Mouse (Mus musculus): Measurements from ENCODE around the gene Fam222a. TPM values are rescaled to one million over a fixed set of nuclear protein-coding genes. Genes with fewer than 3 reads are reported as not detected.

Fam222a gene
- total and polyA plus RNA-seq, 2 experiments from 2014 or later: 1.3 to 5.0 TPM

- no peak overlapping the region for H3K4me3 ChIP-seq (ENCODE audit: low read depth, low read length)
- no peaks in the 10 kb centered on the region for H3K27me3 ChIP-seq (ENCODE audit: control insufficient read depth, insufficient read depth, low read length)
- TF ChIP-seq CTCF (IDR thresholded peaks at IDR 0.05; ENCODE audit: low read depth): no peak
- no peak for TF ChIP-seq EP300 (IDR thresholded peaks at IDR 0.05; ENCODE audit: low read depth)
- H3K9me3 ChIP-seq (replicated peaks; ENCODE audit: control insufficient read depth, low read length): no peaks in the 10 kb centered on the region
- H3K4me1 ChIP-seq (ENCODE audit: control insufficient read depth, insufficient read depth): peaks cover 14% of the 10 kb centered on the region
- H3K27ac ChIP-seq (ENCODE audit: low read depth): no peak overlapping the region
- no peak overlapping the region for H3K4me2 ChIP-seq (ENCODE audit: low read depth, low read length)
- ATAC-seq (ENCODE audit: insufficient read depth, low read depth) (no peak), DNase-seq (ENCODE audit: low spot score) (no peak)
- no peaks in the 10 kb centered on the region for H3K36me3 ChIP-seq (replicated peaks; ENCODE audit: control insufficient read depth, insufficient read depth, low read length)
- 87% methylated on average over 4 of the region's 4 CpGs for WGBS
- no peak overlapping the region for H3K9ac ChIP-seq (replicated peaks; ENCODE audit: low read depth, low read length)
Observed at GRCm38 (mm10) chr5:114544205-114544604, 23.6 kb upstream of the Fam222a start.

GRCm38 (mm10) chr5:114545076-114545475 lies 22.7 kb upstream of the Fam222a start:
- DNase-seq (ENCODE audit: low spot score): no peak
- 78% methylated on average over 9 of the region's 9 CpGs for WGBS
- Histone ChIP-seq H3K4me1 (ENCODE audit: control insufficient read depth, insufficient read depth) (peaks cover 14% of the 10 kb centered on the region; the same call in 1 of the 2 replicates), H3K4me3 (ENCODE audit: low read depth, low read length) (no peak overlapping the region), H3K27ac (ENCODE audit: low read depth) (no peak overlapping the region), H3K9ac (replicated peaks; ENCODE audit: low read depth, low read length) (no peak overlapping the region), H3K9me3 (replicated peaks; ENCODE audit: control insufficient read depth, low read length) (no peaks in the 10 kb centered on the region), H3K36me3 (replicated peaks; ENCODE audit: control insufficient read depth, insufficient read depth, low read length) (no peaks in the 10 kb centered on the region), H3K27me3 (ENCODE audit: control insufficient read depth, insufficient read depth, low read length) (no peaks in the 10 kb centered on the region), H3K4me2 (ENCODE audit: low read depth, low read length) (no peak overlapping the region)
- no peak for ATAC-seq (ENCODE audit: insufficient read depth, low read depth)
- TF ChIP-seq EP300 (IDR thresholded peaks at IDR 0.05; ENCODE audit: low read depth) (no peak), CTCF (IDR thresholded peaks at IDR 0.05; ENCODE audit: low read depth) (no peak)

- Histone ChIP-seq H3K27me3 (ENCODE audit: control insufficient read depth, insufficient read depth, low read length) (no peaks in the 10 kb centered on the region), H3K36me3 (replicated peaks; ENCODE audit: control insufficient read depth, insufficient read depth, low read length) (no peaks in the 10 kb centered on the region), H3K9me3 (replicated peaks; ENCODE audit: control insufficient read depth, low read length) (no peaks in the 10 kb centered on the region), H3K9ac (replicated peaks; ENCODE audit: low read depth, low read length) (no peak overlapping the region), H3K4me1 (ENCODE audit: control insufficient read depth, insufficient read depth) (no peaks in the 10 kb centered on the region), H3K4me2 (ENCODE audit: low read depth, low read length) (no peak overlapping the region), H3K4me3 (ENCODE audit: low read depth, low read length) (no peak overlapping the region), H3K27ac (ENCODE audit: low read depth) (no peak overlapping the region)
- ATAC-seq (ENCODE audit: insufficient read depth, low read depth): no peak
- TF ChIP-seq CTCF (IDR thresholded peaks at IDR 0.05; ENCODE audit: low read depth): no peak
- no peak for TF ChIP-seq EP300 (IDR thresholded peaks at IDR 0.05; ENCODE audit: low read depth)
- 92% methylated on average over 10 of the region's 10 CpGs for WGBS
- no peak for DNase-seq (ENCODE audit: low spot score)
Observed at GRCm38 (mm10) chr5:114548976-114549375, 18.8 kb upstream of the Fam222a start.

- Histone ChIP-seq H3K9me3 (replicated peaks; ENCODE audit: control insufficient read depth, low read length) (no peaks in the 10 kb centered on the region), H3K36me3 (replicated peaks; ENCODE audit: control insufficient read depth, insufficient read depth, low read length) (no peaks in the 10 kb centered on the region), H3K4me1 (ENCODE audit: control insufficient read depth, insufficient read depth) (no peaks in the 10 kb centered on the region), H3K9ac (replicated peaks; ENCODE audit: low read depth, low read length) (no peak overlapping the region), H3K4me2 (ENCODE audit: low read depth, low read length) (no peak overlapping the region), H3K27ac (ENCODE audit: low read depth) (no peak overlapping the region), H3K4me3 (ENCODE audit: low read depth, low read length) (no peak overlapping the region), H3K27me3 (ENCODE audit: control insufficient read depth, insufficient read depth, low read length) (no peaks in the 10 kb centered on the region)
- TF ChIP-seq EP300 (IDR thresholded peaks at IDR 0.05; ENCODE audit: low read depth): no peak
- no peak for TF ChIP-seq CTCF (IDR thresholded peaks at IDR 0.05; ENCODE audit: low read depth)
- DNase-seq (ENCODE audit: low spot score) (no peak), ATAC-seq (ENCODE audit: insufficient read depth, low read depth) (no peak)
- 70% methylated on average over 3 of the region's 3 CpGs for WGBS
Observed at GRCm38 (mm10) chr5:114549770-114550169, 18.0 kb upstream of the Fam222a start.

- peaks cover 3% of the 10 kb centered on the region; the same call in 1 of the 2 replicates for H3K9me3 ChIP-seq (replicated peaks; ENCODE audit: control insufficient read depth, low read length)
- no peak overlapping the region for H3K9ac ChIP-seq (replicated peaks; ENCODE audit: low read depth, low read length)
- DNase-seq (ENCODE audit: low spot score) (no peak), ATAC-seq (ENCODE audit: insufficient read depth, low read depth) (no peak)
- no peaks in the 10 kb centered on the region for H3K27me3 ChIP-seq (ENCODE audit: control insufficient read depth, insufficient read depth, low read length)
- H3K4me2 ChIP-seq (ENCODE audit: low read depth, low read length): no peak overlapping the region
- no peaks in the 10 kb centered on the region for H3K36me3 ChIP-seq (replicated peaks; ENCODE audit: control insufficient read depth, insufficient read depth, low read length)
- 61% methylated on average over 7 of the region's 7 CpGs for WGBS
- no peak overlapping the region for H3K27ac ChIP-seq (ENCODE audit: low read depth)
- TF ChIP-seq CTCF (IDR thresholded peaks at IDR 0.05; ENCODE audit: low read depth) (no peak), EP300 (IDR thresholded peaks at IDR 0.05; ENCODE audit: low read depth) (no peak)
- no peak overlapping the region for H3K4me3 ChIP-seq (ENCODE audit: low read depth, low read length)
- H3K4me1 ChIP-seq (ENCODE audit: control insufficient read depth, insufficient read depth): no peaks in the 10 kb centered on the region
Observed at GRCm38 (mm10) chr5:114550431-114550830, 17.4 kb upstream of the Fam222a start.

GRCm38 (mm10) chr5:114550886-114551492 lies 16.8 kb upstream of the Fam222a start:
- Histone ChIP-seq H3K4me1 (ENCODE audit: control insufficient read depth, insufficient read depth) (no peaks in the 10 kb centered on the region), H3K27me3 (ENCODE audit: control insufficient read depth, insufficient read depth, low read length) (no peaks in the 10 kb centered on the region), H3K27ac (ENCODE audit: low read depth) (no peak overlapping the region), H3K4me2 (ENCODE audit: low read depth, low read length) (no peak overlapping the region), H3K9ac (replicated peaks; ENCODE audit: low read depth, low read length) (no peak overlapping the region), H3K4me3 (ENCODE audit: low read depth, low read length) (no peak overlapping the region), H3K9me3 (replicated peaks; ENCODE audit: control insufficient read depth, low read length) (peaks cover 3% of the 10 kb centered on the region; the same call in 1 of the 2 replicates), H3K36me3 (replicated peaks; ENCODE audit: control insufficient read depth, insufficient read depth, low read length) (no peaks in the 10 kb centered on the region)
- ATAC-seq (ENCODE audit: insufficient read depth, low read depth) (no peak), DNase-seq (ENCODE audit: low spot score) (no peak)
- no peak for TF ChIP-seq EP300 (IDR thresholded peaks at IDR 0.05; ENCODE audit: low read depth)
- no peak for TF ChIP-seq CTCF (IDR thresholded peaks at IDR 0.05; ENCODE audit: low read depth)
- WGBS: 36% methylated on average over 6 of the region's 6 CpGs

All from heart, postnatal 0 days (tissue).